Mouse (Mus musculus) telencephalon, adult 2 months (tissue): Measurements from ENCODE around the gene Sh3bp1.

Experiments used
- DNase-seq: peaks from one replicate; pipeline ENCODE4 v3.0.0-alpha.2; 2011; ENCODE audit warnings: low read depth, low spot score

The Sh3bp1 gene

GRCm38 (mm10) chr15:78942663-78943062 lies 43.1 kb downstream of the Sh3bp1 start:
- peak; percentile 19 for DNase-seq

DNA sequence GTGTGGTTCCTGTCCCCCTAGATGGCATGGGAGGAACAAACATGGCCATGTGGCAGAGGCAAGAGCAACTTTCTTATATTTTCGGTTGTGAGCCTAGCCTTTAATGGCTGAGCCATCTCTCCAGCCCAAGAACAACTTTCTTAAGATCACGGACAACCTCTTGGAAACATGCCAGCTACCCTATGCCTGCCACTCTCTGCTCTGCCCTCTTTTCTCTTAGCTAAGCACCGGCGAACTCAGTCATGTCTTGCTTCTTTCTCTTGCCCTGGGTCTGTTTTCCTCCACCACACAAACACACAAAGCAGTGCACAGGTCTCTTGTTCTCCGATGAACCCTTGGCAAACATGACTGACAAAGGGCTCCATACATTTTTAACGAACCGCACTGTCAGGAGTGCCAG lies 46.7 kb downstream of the Sh3bp1 start:
- DNase-seq, result no peak

- DNase-seq, result peak; percentile 90
Measured at GRCm38 (mm10) chr15:78947657-78948056, 48.1 kb downstream of the Sh3bp1 start, which contains the start of gene Triobp. Gene Triobp (plus strand): TSS chr15:78947724.

- DNase-seq, result no peak
Measured at GRCm38 (mm10) chr15:78948152-78948725, 48.7 kb downstream of the Sh3bp1 start.

DNA sequence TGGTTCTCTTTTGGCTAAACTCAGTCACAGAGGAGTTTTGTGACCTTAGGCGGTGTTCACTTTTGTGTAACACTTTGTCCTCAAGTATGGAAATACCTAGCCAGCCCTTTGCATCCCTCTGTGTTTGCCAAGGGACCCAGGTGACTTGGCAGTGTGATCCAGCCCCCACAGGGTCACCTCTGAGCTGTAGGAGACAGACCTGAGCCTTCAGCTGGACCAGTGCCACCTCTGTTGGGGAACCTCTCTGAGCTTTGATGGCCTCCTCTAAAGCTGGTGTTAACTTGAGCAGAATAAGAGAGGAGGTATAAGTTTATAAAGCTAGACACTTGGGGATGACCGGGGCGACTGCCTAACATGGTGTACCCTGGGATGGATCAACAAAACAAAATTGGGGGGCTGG lies 49.3 kb downstream of the Sh3bp1 start:
- no peak for DNase-seq

GRCm38 (mm10) chr15:78955663-78956062 lies 56.1 kb downstream of the Sh3bp1 start:
- DNase-seq, result no peak

- no peak for DNase-seq
Measured at GRCm38 (mm10) chr15:78956351-78956750, 56.8 kb downstream of the Sh3bp1 start.

GRCm38 (mm10) chr15:78957021-78957420 lies 57.5 kb downstream of the Sh3bp1 start:
- DNase-seq, result no peak

DNA sequence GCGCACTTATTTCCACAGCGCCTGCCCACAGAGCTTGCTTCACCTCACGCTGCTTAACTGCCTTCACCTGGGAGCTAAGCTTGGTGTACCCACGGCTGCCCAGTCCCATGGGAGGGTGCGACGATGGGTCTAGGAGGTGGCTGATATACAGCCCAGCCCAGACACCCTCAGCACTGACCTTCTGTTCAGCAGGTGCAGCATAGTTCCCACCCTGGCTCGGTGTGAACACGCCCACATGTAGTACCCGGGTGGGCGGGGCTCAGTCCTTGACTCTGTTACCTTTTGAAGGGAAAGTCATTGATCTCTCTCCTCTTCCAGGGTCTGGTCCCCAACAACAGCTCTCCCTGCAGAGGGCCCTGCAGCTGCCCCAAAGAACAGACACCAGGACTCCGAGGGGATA lies 60.0 kb downstream of the Sh3bp1 start:
- DNase-seq, result no peak

GRCm38 (mm10) chr15:78960088-78960487 lies 60.5 kb downstream of the Sh3bp1 start:
- DNase-seq, result no peak
